ENCODE assay signal across 8 mouse cellular contexts in genomic region chr8:70698310-70699109, GRCm38 (mm10). TPM values are rescaled to one million over a fixed set of nuclear protein-coding genes. Genes with fewer than 3 reads are reported as not detected.
DNase-seq lines count a peak whose midpoint lies in the region; ATAC-seq lines count a peak whose summit lies in the region.

TSS of gene Jund (plus strand) at chr8:70698949.

- peak within 1 kb of the TSS; percentile 98 for H3K4me3 ChIP-seq in megakaryocyte, embryonic 14.5 days (replicated peaks)

- peak; percentile 100 for DNase-seq in ZHBTc4 (ENCODE audit: low read depth, low spot score)
- peak; percentile 99 for DNase-seq in gastrocnemius, adult 8-10 months (ENCODE audit: low spot score in 2 of 2)
- DNase-seq in hindlimb bud, embryonic 11.5 days (ENCODE audit: extremely low spot score, low read depth, low spot score) = peak; percentile 95
- peak; percentile 97 to 98 for DNase-seq in left cerebral cortex, adult 8-10 months (ENCODE audit: low spot score in 2 of 2)
- peak; percentile 99 for DNase-seq in right cerebral cortex, postnatal 10 days (ENCODE audit: low spot score in 2 of 2)
- DNase-seq in urinary bladder, postnatal 25 days (ENCODE audit: low spot score) = peak; percentile 99

- peak; percentile 45 for ATAC-seq in common myeloid progenitor, adult 5-6 weeks (replicated peaks; ENCODE audit: low read depth, poor library complexity, severe bottlenecking)

- H3K4me1 ChIP-seq in megakaryocyte, embryonic 14.5 days = peaks cover 72% of the 10 kb centered on the region

- no peaks in the 10 kb centered on the region for H3K9me3 ChIP-seq in megakaryocyte, embryonic 14.5 days

- H3K36me3 ChIP-seq in megakaryocyte, embryonic 14.5 days (replicated peaks; ENCODE audit: low read length) = peaks cover 11% of the 10 kb centered on the region

- no peaks in the 10 kb centered on the region for H3K27me3 ChIP-seq in megakaryocyte, embryonic 14.5 days (replicated peaks)

RNA-seq across cellular contexts. Expression of gene Jund, which starts in this region (rescaled TPM):
- total RNA-seq in common myeloid progenitor, adult 5-6 weeks (2017) = 54.4 and 58.2 TPM in 2 replicates
- total RNA-seq in gastrocnemius, adult 8-10 months (2022) = 10 to 100 TPM; 31.9 to 42.0 (median 38.3) TPM
- 100 to 1,000 TPM; 206 to 222 (median 214) TPM for total RNA-seq in left cerebral cortex, adult 8-10 months (2022)
- polyA plus RNA-seq in megakaryocyte, embryonic 14.5 days (2012; ENCODE audit: insufficient read depth, low replicate concordance) = 972 and 2,520 TPM in 2 replicates

Comparison
In these comparisons a context has a peak if more than half of its experiments do, and no peak if none do; other contexts are left out.
1. Peak in every context shown above with its lines: DNase-seq, ATAC-seq and H3K4me3 ChIP-seq.